24 mouse cellular contexts compared by ENCODE assay signal in the genomic region with DNA sequence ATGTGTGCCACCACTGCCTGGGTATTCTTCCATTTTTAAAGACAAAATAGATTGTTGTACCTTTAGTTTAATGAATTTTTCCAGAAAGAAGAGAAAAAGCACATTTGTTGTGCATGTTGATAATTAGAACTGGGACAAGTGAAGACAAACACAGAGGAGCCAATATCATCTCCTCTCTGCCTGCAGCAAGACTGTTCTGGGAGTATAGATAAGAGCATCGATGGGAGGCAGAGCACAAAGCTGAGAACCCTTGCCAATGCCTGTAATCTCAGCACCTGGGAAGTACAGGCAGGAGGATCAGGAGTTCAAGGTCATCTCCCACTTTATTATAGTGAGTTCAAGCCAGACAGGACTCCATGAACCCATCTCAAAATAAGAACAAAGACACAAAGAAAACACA. TPM values are rescaled to one million over a fixed set of nuclear protein-coding genes. Genes with fewer than 3 reads are reported as not detected.
"Had no signal": no experiment of that assay in that cellular context is flagged by ENCODE, and none has a peak within 500 bp of the region (broad histone marks: within the 10 kb centered on the region; RNA-seq: fewer than 3 reads in every experiment).

No protein-coding gene starts in this region.

- H3K27ac ChIP-seq: kidney, postnatal 0 days; layer of hippocampus, adult 2 months; midbrain, embryonic 12.5 days; midbrain, embryonic 15.5 days; neural tube, embryonic 12.5 days; neural tube, embryonic 15.5 days; stomach, postnatal 0 days had no signal

- ATAC-seq: intestine, postnatal 0 days; lung, postnatal 0 days; midbrain, embryonic 15.5 days had no signal

- H3K27me3 ChIP-seq: liver, embryonic 15.5 days; midbrain, embryonic 12.5 days; midbrain, embryonic 15.5 days; neural tube, embryonic 12.5 days; neural tube, embryonic 15.5 days had no signal

- H3K9ac ChIP-seq: liver, embryonic 15.5 days; lung, embryonic 14.5 days; midbrain, embryonic 12.5 days; midbrain, embryonic 15.5 days; neural tube, embryonic 12.5 days; neural tube, embryonic 15.5 days had no signal

- H3K9me3 ChIP-seq: liver, embryonic 15.5 days; midbrain, embryonic 12.5 days; midbrain, embryonic 15.5 days; neural tube, embryonic 12.5 days; neural tube, embryonic 15.5 days had no signal

- H3K4me2 ChIP-seq: liver, embryonic 15.5 days; lung, embryonic 14.5 days; midbrain, embryonic 12.5 days; midbrain, embryonic 15.5 days; neural tube, embryonic 12.5 days; neural tube, embryonic 15.5 days had no signal

- DNase-seq: kidney, adult 2 months; kidney, postnatal 25 days; layer of hippocampus, adult 9-11 months; lung, embryonic 14.5 days; right cerebral cortex, adult 18-20 months; right cerebral cortex, postnatal 14 days; right cerebral cortex, postnatal 4 days; thymus, adult 18-20 months; thymus, postnatal 36 days had no signal

- H3K4me3 ChIP-seq: layer of hippocampus, adult 2 months; liver, embryonic 15.5 days; midbrain, embryonic 12.5 days; midbrain, embryonic 15.5 days; neural tube, embryonic 12.5 days; neural tube, embryonic 15.5 days had no signal

RNA-seq across cellular contexts. Expression of a gene that starts 14.2 kb away (rescaled TPM):
- polyA plus RNA-seq: kidney, adult 2 months; kidney, embryonic 14.5 days; kidney, postnatal 0 days; limb, embryonic 11.5 days; limb, embryonic 14.5 days; liver, embryonic 15.5 days; lung, embryonic 14.5 days; lung, postnatal 0 days; midbrain, embryonic 12.5 days; midbrain, embryonic 15.5 days; neural tube, embryonic 12.5 days; neural tube, embryonic 15.5 days; stomach, embryonic 14.5 days had no signal

RNA-seq across cellular contexts. Expression of a gene that starts 32.8 kb away (rescaled TPM):
- polyA plus RNA-seq: large intestine, adult 2 months had no signal
